Mouse (Mus musculus) neutrophil, adult 5-6 weeks (primary cell): ENCODE data around the gene Thsd4. TPM values are rescaled to one million over a fixed set of nuclear protein-coding genes. Genes with fewer than 3 reads are reported as not detected.

Experiments used
- ATAC-seq: fragments of 151-379, 151-347 bp; 2 replicates; pipeline ENCODE4 v1.8.0; 2017; ENCODE audit warnings: mild to moderate bottlenecking, moderate TSS enrichment; ENCODE audit not compliant: insufficient number of reproducible peaks, poor library complexity, low FRiP score, severe bottlenecking; ENCODE audit errors: extremely low read depth
- total RNA-seq: library from RNA; stranded (forward); fragments of 200-1000 nt; gene quantifications from 2 replicates; pipeline ENCODE4 v1.2.3, GENCODE M21; 2017

Gene Thsd4
- total RNA-seq, 1 experiment from 2014 or later: 0.12 TPM

DNA sequence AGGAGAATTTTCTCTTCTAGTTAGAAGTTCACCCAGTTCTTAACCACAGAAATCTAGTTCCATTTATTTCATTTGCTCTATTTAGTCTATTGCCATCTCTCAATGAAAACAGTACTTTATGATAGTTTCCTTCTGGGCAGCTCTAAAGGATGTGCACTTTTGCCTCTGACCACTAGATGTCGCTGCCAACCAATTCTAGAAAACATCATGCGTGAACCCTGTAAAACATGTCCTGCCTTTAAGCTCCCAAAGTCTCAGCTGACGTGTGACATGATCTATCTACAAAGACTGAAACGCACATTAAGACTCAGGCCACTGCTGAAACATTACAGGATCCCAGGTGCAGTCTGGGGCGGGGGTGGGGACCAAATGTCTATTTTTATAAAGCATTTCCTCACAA, 276.9 kb downstream of the Thsd4 start:
- peak; percentile 27; the same call in 1 of the 2 replicates for ATAC-seq

DNA sequence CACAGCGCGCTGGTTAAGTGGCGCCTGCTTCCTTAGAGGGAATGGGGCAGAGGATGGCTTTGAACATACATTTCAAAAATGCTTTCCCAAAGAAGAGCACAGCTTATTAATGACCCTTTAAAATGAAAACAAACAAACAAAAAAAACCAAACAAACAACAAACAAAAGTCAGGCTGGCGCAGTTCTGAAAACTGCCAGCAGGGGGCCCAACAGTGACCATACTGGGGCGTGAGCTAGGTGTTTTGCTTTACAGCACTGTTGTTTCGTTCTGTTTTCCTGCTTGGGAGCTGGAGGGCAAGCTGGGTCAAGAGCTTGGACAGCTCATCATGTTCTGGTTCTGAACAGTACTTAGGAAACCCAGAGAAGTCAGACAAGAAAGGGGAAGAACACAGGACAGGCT, 278.3 kb downstream of the Thsd4 start:
- ATAC-seq: no peak

GRCm38 (mm10) chr9:60237667-60238066, 284.2 kb downstream of the Thsd4 start:
- no peak for ATAC-seq

DNA sequence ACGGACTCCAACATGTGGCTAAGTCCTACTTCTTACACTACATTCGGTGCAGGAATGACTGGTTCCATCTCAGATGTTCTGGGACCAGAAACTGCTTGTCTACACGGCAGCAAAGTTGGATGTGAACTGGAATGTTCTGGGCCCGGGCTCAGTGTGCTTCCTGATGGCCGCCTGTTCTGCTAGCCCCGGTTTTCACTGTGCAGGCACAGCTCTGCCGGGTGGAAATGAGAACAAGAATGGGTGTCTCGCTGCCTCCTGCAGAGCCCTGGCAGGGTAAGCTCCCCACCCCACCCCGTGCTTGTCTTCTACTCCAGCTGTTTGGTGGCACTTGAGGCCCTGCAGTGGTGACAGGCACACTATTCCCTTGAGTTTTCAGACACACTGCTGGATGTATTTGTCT, 285.7 kb downstream of the Thsd4 start:
- ATAC-seq: no peak

DNA sequence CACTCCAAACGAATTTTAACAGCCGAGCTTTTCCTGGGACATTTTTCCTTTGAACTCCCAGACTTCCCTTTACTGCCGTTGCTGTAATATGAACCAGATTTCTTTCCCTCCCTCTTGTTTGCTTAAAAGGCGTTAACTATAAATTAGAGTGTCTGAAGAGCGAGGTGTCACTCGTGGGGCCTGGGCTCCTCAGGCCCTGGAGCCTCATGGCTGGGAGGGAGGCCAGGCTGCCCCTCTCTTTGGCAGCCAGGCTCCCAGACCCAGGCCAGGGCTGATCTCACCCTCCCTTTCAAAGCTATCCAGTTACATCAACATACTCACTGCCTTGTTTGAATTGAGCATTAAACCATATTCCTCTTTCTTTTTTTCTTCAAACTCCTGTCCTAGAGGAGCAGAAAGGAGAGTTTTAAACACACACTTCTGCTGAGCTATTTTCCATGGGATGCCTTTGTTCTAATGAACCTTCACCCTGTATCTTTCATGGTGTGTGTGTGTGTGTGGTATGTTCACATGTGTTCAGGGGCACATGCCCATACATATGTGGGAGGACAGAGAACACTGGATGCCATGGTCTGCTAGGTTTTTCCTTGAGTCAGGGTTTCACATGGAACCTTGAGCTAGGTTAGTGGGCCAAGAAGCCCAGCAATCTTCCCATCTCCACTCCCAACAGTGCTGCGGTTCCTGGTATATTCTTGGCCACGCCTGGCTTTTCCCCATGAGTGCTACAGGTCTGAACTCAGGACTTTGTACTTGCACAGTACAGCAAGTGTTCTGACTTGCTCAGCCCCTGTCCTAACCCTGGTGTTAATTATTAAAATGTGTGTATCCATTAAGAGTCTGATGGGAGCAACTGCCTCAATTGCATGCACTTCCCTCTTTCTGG, 287.4 kb downstream of the Thsd4 start:
- ATAC-seq: no peak

DNA sequence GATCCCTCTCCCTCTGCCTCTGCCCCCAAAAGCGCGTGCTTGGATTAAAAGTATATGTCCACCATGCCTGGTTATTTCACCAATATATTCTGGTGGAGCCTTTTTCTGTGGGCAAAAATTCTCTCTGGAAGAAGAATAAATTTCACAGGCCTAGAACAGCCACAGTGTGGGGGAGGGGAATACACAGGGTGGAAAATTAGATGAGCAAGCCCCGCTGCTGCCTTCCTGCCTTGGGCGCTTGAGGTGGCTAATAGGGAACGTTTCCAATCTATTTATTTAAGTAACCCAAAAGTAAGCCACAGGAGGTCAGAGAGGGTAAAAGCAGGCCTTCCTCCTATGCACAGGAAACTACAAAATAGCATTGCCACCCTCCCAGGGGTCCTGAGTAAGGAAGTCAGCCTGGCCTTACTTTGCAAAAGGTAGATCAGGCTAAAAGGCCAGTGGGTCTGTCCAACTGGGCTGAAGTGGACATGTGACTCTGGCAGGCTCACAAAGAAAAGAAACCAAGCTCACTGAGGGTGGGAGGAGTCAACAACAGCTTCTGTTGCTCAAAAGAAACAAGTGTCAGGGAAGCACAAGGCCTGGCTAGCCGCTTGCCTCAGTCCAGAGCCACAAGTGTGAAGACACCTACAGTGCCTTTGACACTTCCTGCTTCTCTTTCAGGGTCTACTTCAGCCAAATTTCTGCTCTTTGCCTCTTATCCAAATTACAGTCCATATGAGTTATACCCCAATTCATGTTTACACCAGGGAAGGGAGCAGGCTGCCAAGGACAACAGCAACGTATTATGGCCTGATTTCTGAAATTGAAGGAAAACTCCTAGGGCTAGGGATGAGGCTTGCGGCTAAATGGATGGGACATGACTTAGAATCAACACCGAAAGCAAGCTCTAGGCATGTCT, 289.6 kb downstream of the Thsd4 start:
- no peak for ATAC-seq

DNA sequence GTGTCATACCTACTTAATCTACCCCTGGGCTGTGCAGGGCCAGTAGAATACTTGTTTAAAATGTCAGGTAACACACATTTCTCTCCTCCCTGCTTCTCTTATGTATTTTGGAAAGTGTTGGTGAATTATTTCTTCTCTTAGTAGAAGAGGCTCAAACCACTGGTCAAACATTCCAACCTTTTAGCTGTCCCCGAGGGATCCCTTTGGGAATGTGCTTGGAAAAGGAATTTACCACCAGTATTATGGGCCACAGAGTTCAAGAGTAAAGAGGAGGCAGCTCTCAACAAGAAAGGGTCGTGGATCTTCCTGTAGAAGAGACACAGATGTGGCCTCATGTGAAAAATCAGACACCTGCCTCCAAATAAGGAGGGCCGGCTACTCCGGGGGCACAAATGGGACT, 292.4 kb downstream of the Thsd4 start:
- no peak for ATAC-seq

DNA sequence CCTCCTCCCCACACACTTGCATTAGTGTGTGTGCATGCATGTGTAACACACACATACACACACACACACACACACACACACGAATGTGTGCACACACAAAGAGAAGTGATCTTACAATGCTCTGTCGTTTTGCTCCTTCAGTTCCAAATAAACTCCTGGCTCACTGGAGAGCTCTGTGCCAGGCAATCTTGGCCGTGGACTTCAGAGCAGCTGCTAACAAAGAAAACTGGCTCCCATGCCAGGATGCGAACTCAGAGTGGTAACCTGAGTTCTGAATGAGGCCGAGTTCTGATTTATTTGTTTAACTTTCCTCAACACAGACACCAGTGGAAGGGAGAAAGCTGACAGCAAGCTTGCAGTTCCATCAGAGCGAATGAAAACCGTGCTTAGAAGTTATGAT, 294.1 kb downstream of the Thsd4 start:
- ATAC-seq: no peak

GRCm38 (mm10) chr9:60226679-60227078, 295.2 kb downstream of the Thsd4 start:
- no peak for ATAC-seq

DNA sequence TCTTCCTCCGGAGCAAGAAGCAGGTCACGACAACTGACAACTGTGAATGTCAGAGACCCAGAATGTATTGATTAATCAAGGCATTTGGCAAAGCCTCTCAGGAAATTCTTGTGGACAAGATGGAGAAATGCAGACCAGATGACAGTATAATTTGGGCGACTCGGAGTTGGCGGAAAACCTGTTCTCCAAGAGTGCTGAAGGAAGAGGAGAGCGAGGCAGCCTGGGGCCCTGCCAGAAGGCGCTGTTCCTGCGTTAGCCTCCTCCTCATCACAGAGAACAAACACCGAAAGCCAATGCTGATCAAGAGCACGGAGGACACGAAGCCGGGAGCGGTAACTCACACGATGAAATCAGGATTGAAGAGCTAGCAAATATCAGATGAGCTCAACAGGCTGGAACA, 295.7 kb downstream of the Thsd4 start:
- no peak for ATAC-seq

DNA sequence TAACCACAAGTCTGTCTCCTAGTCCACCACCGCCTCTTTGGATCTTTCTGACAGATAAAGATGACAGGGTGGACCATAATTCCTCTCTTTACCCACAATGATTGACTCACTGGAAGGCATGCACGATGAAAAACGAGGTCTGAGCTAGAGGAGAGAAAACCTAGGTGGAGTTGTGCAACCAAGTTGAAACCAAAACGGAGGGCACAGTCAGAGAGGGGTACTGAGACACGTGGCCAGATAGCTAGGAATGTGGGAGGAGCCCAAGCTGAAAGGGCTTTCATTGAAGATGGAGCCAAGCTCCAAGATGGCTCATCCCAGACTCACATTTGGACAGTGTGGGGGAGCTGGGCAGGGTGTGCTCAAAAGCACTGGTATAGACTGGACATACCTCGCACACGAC, 296.4 kb downstream of the Thsd4 start:
- no peak for ATAC-seq

- ATAC-seq: no peak
Measured at GRCm38 (mm10) chr9:60224039-60224695, 297.7 kb downstream of the Thsd4 start.

DNA sequence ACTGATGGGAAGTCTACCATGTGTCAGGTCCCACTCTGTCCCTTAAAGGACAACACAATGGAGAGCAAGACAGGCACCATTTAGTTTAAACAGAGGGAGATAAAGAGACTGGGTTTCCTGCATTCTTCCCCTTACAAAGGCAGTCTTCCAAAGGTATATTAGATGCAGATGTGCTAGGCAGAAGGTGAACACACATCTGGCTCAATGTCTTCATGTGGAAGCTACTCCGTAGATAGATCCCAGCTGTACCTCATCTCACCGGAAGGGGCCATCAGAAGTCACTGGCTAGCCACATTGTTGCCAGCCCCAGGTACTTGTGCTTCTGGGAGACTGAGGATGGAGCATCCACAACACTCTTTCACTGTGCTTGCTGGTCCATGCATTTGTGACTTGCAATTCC, 301.4 kb downstream of the Thsd4 start:
- ATAC-seq: no peak

GRCm38 (mm10) chr9:60218396-60218795, 303.4 kb downstream of the Thsd4 start:
- no peak for ATAC-seq

DNA sequence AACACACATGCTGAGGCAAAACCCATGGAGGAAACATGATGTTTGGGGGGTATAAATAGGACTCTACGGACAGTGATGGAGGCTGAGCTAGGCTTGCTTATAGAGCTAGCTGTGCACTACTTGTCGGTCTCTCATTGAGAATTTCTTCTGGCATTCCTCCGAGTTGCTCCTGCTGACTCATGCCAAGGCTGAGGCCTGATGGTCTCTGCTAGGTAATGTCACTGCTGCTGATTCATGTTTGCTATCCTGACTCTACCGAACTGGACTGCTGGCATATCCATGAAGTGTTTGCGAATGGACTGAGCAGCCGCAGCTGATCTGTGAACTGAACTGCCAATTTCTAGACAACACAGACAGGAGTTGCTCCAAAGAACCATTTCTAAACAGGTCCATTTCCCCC, 305.8 kb downstream of the Thsd4 start:
- ATAC-seq: no peak

GRCm38 (mm10) chr9:60213111-60213510, 308.7 kb downstream of the Thsd4 start:
- no peak for ATAC-seq

- ATAC-seq: no peak
Measured at GRCm38 (mm10) chr9:60208843-60209242, 313.0 kb downstream of the Thsd4 start.

DNA sequence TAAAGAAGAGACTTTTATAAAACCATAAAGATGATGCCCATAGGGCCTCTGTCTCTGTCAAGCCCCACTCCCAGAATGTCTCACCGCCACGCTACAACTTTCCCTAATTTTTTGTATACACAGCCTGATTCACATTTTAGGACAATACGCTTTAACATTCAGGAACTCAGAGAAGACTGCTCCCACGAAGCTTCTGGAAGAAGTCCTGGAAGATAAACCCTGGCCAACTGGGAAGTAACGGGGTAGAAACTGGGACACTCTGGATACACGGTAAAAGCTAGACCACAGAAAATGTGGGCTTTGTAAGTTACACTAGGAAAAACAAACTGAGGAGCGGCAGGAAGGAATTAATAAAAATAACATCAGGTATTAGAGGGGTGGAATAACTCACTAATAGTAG, 318.7 kb downstream of the Thsd4 start:
- ATAC-seq: no peak

DNA sequence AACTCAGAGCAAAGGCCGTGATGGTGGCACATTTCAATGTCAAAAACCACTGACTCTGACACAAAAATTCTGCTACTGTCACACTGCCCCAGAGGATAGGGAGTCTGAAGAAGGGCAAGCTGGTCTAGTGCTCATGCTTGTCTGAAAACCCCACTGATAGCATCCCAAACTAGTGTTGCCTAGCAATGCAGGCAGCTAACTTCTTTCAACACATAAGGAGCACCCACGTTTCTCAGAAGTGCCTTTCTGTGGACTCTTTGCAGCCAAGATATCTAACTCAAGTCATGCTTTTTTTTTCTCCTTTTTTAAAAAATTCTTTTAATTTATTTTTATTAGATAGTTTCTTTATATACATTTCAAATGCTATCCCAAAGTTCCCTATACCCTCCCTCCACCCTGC, 321.4 kb downstream of the Thsd4 start:
- ATAC-seq: no peak
